Mouse (Mus musculus) layer of hippocampus, adult 6 months (tissue): ENCODE data around the gene Pagr1a. TPM values are rescaled to one million over a fixed set of nuclear protein-coding genes. Genes with fewer than 3 reads are reported as not detected.

Experiments used
- long read RNA-seq, 2 experiments: library from polyadenylated mRNA; unstranded; transcript quantifications; one replicate each; pipeline ENCODE4 v2.0.0; 2019 to 2020
- microRNA-seq: library from miRNA; unstranded; fragments of <30 nt; microRNA quantifications from one replicate; pipeline ENCODE4 v1.2.0, GENCODE M21; 2020
- polyA plus RNA-seq: library from polyadenylated mRNA; unstranded; fragments of <200 nt; fragmentation: Nextera tagmentation; gene quantifications from 2 replicates; pipeline ENCODE4 v1.2.3, GENCODE M21; 2021

Pagr1a gene
- 28.6 and 49.8 TPM in 2 replicates for polyA plus RNA-seq
- long read RNA-seq, experiment 1, transcript Pagr1a-202 (3 exons, 1,430 nt): major isoform, 69 of 70 reads
- long read RNA-seq, experiment 1, partial matches to known transcripts: 0 of 70 reads
- long read RNA-seq, experiment 1, other reads (novel, unspliced or antisense): 1 of 70 reads
- long read RNA-seq, experiment 2, transcript Pagr1a-202 (3 exons, 1,430 nt): major isoform, 108 of 111 reads
- long read RNA-seq, experiment 2, partial matches to known transcripts: 2 of 111 reads
- long read RNA-seq, experiment 2, other reads (novel, unspliced or antisense): 1 of 111 reads

GRCm38 (mm10) chr7:127016971-127017949 is at the start of gene Pagr1a:
TSS of gene Pagr1a (minus strand) at chr7:127017352.

GRCm38 (mm10) chr7:127041851-127042672 is 24.9 kb upstream of the Pagr1a start, which contains the start of gene Kif22:
TSS of gene Kif22 (minus strand) at chr7:127042471.

GRCm38 (mm10) chr7:127026984-127027726 is 10.0 kb upstream of the Pagr1a start, which contains the start of gene Maz:
TSS of gene Maz (minus strand) at chr7:127027037.

GRCm38 (mm10) chr7:127020901-127021562 is 3.9 kb upstream of the Pagr1a start, which contains the start of the genes Gm42742 and Prrt2:
TSS of gene Gm42742 (minus strand) at chr7:127021097.
TSS of gene Prrt2 (minus strand) at chr7:127021211.

GRCm38 (mm10) chr7:127016481-127016485 is 869 bp downstream of the Pagr1a start, which contains the start of gene Pagr1b:
TSS of gene Pagr1b (minus strand) at chr7:127016484.

GRCm38 (mm10) chr7:127014320-127014719 is 2.8 kb downstream of the Pagr1a start, which contains the start of gene Mvp:
TSS of gene Mvp (minus strand) at chr7:127014621.

GRCm38 (mm10) chr7:126975950-126976866 is 40.9 kb downstream of the Pagr1a start, which contains the start of gene Cdiptos:
TSS of gene Cdiptos (minus strand) at chr7:126976098.

GRCm38 (mm10) chr7:126975893-126975949 is 41.4 kb downstream of the Pagr1a start, which contains the start of gene Cdipt:
TSS of gene Cdipt (plus strand) at chr7:126975914.

Small RNAs within 50 kb of the gene (microRNA-seq; reads per million reads assigned to microRNA genes)
- gene Gm44343: not detected

Other genes with a start within 250 kb of the Pagr1a start
- 240 and 274 TPM in 2 replicates for gene Ypel3, start 240.4 kb downstream of the Pagr1a start, polyA plus RNA-seq
- not detected in 2 replicates for gene Tbx6, start 235.9 kb downstream of the Pagr1a start, polyA plus RNA-seq
- 52.4 and 61.8 TPM in 2 replicates for gene Ppp4c, start 224.9 kb downstream of the Pagr1a start, polyA plus RNA-seq
- 4.4 and 5.3 TPM in 2 replicates for gene Fam57b, start 219.7 kb downstream of the Pagr1a start, polyA plus RNA-seq
- not detected in 2 replicates for gene 4930451I11Rik, start 185.7 kb downstream of the Pagr1a start, polyA plus RNA-seq
- 6.7 and 7.2 TPM in 2 replicates for gene Doc2a, start 169.9 kb downstream of the Pagr1a start, polyA plus RNA-seq
- 2.4 and 3.8 TPM in 2 replicates for gene Hirip3, start 155.4 kb downstream of the Pagr1a start, polyA plus RNA-seq
- gene Ino80e, start 155.0 kb downstream of the Pagr1a start, polyA plus RNA-seq: 46.0 and 48.1 TPM in 2 replicates
- 8.2 and 10.1 TPM in 2 replicates for gene Taok2, start 132.6 kb downstream of the Pagr1a start, polyA plus RNA-seq
- gene Tmem219, start 94.4 kb downstream of the Pagr1a start, polyA plus RNA-seq: 28.6 and 32.5 TPM in 2 replicates
- gene Kctd13, start 88.5 kb downstream of the Pagr1a start, polyA plus RNA-seq: 262 and 282 TPM in 2 replicates
- 10.4 and 12.0 TPM in 2 replicates for gene Asphd1, start 67.8 kb downstream of the Pagr1a start, polyA plus RNA-seq
- gene Sez6l2, start 66.8 kb downstream of the Pagr1a start, polyA plus RNA-seq: 70.3 and 76.4 TPM in 2 replicates
- 205 and 220 TPM in 2 replicates for gene Cdipt, start 41.4 kb downstream of the Pagr1a start, polyA plus RNA-seq
- gene Cdiptos, start 41.3 kb downstream of the Pagr1a start, polyA plus RNA-seq: 0.46 and 0.93 TPM in 2 replicates
- 4.2 and 5.5 TPM in 2 replicates for gene Mvp, start 2.7 kb downstream of the Pagr1a start, polyA plus RNA-seq
- 0.55 TPM in 1 of 2 replicates, not detected in the other for gene Pagr1b, start 868 bp downstream of the Pagr1a start, polyA plus RNA-seq
- gene Gm42742, start 3.7 kb upstream of the Pagr1a start, polyA plus RNA-seq: 8.1 and 19.3 TPM in 2 replicates
- 96.1 and 120 TPM in 2 replicates for gene Prrt2, start 3.9 kb upstream of the Pagr1a start, polyA plus RNA-seq
- 5.6 and 7.1 TPM in 2 replicates for gene Maz, start 9.7 kb upstream of the Pagr1a start, polyA plus RNA-seq
- gene Kif22, start 25.1 kb upstream of the Pagr1a start, polyA plus RNA-seq: 15.6 and 17.6 TPM in 2 replicates
- not detected in 2 replicates for gene Zg16, start 70.0 kb upstream of the Pagr1a start, polyA plus RNA-seq
- 1.8 and 2.1 TPM in 2 replicates for gene AI467606, start 74.0 kb upstream of the Pagr1a start, polyA plus RNA-seq
- 0.89 and 0.97 TPM in 2 replicates for gene Qprt, start 104.9 kb upstream of the Pagr1a start, polyA plus RNA-seq
- 0.06 TPM in 1 of 2 replicates, not detected in the other for gene Spn, start 120.5 kb upstream of the Pagr1a start, polyA plus RNA-seq
- gene Cd2bp2, start 178.7 kb upstream of the Pagr1a start, polyA plus RNA-seq: 30.0 and 34.9 TPM in 2 replicates
- 8.5 and 9.3 TPM in 2 replicates for gene Tbc1d10b, start 191.1 kb upstream of the Pagr1a start, polyA plus RNA-seq
- 4.1 and 5.1 TPM in 2 replicates for gene Mylpf, start 191.5 kb upstream of the Pagr1a start, polyA plus RNA-seq
- 12.1 and 12.3 TPM in 2 replicates for gene Zfp553, start 215.7 kb upstream of the Pagr1a start, polyA plus RNA-seq
- 1.3 and 2.0 TPM in 2 replicates for gene Sept1, start 215.8 kb upstream of the Pagr1a start, polyA plus RNA-seq
- gene Zfp771, start 226.9 kb upstream of the Pagr1a start, polyA plus RNA-seq: 61.1 and 73.1 TPM in 2 replicates
- 66.6 and 67.2 TPM in 2 replicates for gene Dctpp1, start 243.4 kb upstream of the Pagr1a start, polyA plus RNA-seq